Mouse (Mus musculus): Measurements from ENCODE around the gene Anapc7.
"Not testable (repeated sequence)": the region's sequence is repeated elsewhere in the genome, so short reads cannot be mapped to it uniquely, and the experiment has no call there.

Gene Anapc7

GRCm38 (mm10) chr5:122451324-122451723, 29.8 kb downstream of the Anapc7 start:
- DNase-seq (ENCODE audit: low spot score in 2 of 2): no peak

- no peak for DNase-seq (ENCODE audit: low spot score in 2 of 2)
These were observed 30.7 kb downstream of the Anapc7 start for GRCm38 (mm10) chr5:122452194-122452593.

DNA sequence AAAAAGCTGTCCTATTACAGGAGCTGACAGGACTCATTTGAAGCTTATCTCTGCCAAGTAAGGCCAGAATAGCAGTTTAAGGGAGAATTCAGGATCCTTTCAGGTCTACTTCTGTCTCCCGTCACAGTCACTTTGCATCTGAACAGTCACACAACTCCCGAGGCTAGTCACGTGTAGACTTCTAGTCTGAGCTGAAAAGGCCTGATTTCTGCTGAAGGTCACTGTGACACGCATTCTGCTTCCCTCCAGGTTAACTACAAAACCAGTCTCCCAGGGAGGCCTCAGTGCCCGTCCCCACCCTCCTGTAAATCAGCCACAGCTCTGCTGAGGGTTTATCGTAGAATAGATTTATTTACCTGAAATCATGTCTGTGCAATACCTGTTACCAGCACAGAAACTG, 31.7 kb downstream of the Anapc7 start:
- DNase-seq (ENCODE audit: low spot score in 2 of 2): no peak

DNA sequence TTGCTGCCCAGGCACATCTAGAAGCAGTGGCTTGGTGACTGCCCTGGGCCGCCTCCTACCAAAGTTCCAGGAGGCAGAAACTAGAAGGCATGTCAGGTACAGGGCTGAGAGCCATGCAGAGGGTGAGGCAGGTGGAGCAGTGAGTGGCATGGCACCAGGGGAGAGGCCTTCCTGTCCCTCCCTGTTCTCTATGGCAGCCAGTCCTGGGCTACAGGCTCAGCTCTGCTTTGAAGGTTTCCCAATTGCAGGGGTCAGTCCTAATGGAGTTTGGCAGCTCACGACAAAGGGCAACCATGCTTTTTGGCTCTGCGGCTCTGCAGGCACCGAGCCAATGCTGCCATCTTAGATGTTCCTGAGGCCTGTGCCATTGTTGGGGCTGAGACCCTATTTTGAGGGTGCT, 32.9 kb downstream of the Anapc7 start:
- no peak for DNase-seq (ENCODE audit: low spot score in 2 of 2)

- DNase-seq (ENCODE audit: low spot score in 2 of 2): no peak
These were observed 33.4 kb downstream of the Anapc7 start for GRCm38 (mm10) chr5:122454883-122455282.

- DNase-seq (ENCODE audit: low spot score in 2 of 2): no peak
These were observed 34.1 kb downstream of the Anapc7 start for GRCm38 (mm10) chr5:122455584-122455983.

DNA sequence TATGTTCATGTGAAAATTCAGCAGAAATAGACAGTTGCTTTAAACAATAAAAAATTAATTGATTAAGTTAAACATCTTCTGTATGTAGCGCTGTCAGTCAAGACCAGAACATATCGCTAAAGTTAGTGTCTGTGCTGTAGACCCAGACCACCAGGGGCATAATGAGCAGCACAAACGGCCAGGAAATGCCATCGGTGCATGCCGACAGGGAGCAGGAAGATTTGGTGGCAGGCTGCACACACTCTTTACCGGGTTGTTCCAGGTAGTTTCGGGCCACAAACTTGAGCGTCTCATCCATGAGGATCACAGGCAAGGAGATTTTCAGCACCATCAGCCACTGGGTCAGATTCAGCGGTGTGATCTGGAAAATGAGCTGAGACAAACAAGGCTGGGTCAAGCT, 35.6 kb downstream of the Anapc7 start:
- not testable (repeated sequence) for DNase-seq (ENCODE audit: low spot score in 2 of 2)

DNA sequence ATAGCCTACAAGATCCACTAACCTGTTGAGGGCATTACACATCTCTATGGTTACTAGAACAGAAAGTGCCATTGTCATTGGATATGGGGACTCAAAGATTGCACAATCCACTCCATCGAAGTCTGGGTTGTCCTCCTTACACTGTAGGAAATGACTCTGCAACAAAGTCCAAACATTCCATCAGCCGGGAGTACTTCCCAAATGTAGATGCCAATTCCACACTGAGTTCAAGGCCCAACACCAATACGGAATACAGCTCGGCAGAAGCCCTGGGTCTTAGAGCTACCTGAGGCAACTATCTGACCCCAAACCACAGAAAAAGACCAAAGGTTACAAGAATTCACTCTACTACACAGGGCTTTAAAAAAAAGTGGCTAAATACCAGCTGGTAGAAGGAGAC, 36.6 kb downstream of the Anapc7 start:
- DNase-seq (ENCODE audit: low spot score in 2 of 2): no peak

DNA sequence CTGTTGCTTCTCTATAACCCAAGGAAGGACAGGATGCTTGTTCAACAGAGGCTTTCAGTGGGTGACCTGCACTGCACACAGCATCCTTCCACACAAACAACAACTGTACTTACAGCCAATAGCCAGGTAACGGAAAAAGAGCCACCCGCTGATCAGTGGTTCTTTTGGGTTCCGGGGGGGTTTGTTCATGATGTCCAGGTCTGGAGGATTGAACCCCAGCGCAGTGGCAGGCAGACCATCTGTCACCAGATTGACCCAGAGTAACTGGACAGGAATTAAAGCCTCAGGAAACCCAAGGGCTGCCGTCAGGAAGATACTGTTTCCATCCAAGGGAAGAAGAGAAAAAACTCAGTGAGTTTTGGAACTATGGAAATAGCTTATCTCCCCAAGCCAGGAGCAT, 37.8 kb downstream of the Anapc7 start:
- DNase-seq (ENCODE audit: low spot score in 2 of 2): no peak

DNA sequence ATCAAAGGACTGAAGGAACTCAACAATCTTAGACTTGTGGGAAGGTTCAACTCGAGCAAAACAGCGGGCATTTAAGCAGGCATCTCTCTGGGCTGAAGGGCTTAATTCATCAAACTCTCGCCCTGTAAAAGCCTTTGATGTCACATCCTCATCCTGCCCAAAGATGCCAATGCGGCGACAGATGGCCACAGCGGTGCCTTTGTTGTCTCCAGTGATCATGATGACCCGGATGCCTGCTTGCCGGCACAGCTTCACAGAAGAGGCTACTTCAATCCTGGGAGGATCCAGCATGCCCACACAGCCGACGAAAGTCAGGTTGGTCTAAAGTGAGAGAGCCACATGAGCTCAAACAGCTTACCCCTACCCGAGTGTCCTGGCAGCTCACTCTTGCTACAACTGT, 39.2 kb downstream of the Anapc7 start:
- no peak for DNase-seq (ENCODE audit: low spot score in 2 of 2)

GRCm38 (mm10) chr5:122461431-122461830, 39.9 kb downstream of the Anapc7 start:
- DNase-seq (ENCODE audit: low spot score in 2 of 2): no peak

DNA sequence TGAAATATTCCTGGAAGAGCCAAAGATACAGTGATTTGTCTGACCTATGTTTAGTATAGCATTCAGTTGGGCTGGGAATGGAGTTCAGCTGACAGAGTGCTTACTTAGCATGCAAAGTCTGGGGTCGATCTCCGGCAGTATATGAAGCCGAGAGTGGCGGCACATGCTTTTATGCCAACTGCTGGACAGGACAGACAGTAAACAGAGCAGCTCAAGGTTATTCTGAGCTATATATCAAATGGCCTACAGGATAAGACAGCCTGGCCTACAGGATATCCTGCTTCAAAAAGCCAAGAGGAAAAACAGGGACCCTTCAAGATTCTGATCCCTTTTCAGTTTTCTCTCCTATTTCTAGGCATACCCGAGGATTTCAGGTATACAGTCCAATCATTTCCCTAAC, 50.2 kb downstream of the Anapc7 start:
- no peak for DNase-seq (ENCODE audit: low spot score in 2 of 2)

DNA sequence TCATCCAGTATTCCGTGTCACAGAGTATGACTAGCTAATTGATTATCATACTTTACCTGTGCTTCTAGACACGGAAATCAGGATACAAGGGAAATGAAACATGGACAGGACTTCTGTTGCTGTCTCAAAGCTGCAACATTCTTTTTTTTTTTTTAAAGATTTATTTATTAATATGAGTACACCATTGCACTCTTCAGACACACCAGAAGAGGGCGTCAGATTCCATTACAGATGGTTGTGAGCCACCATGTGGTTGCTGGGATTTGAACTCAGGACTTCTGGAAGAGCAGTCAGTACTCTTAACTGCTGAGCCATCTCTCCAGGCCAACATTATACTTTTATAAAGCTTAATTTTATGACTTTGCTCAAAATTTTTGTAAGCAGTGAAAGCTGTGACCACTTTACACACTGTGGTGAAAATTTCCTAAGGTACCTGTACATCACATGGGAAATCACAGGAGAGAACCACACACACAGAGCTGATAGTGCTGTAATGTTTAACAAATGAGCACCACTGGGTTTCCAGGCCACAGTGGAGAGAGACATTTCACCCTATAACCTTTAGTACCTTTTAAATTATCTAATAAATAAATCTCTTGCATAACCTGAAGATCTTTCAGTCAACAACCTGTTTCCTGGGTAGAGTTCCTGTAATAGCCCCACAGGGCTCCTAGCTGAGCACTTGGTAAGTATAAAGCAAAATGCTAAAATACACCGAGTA, 53.3 kb downstream of the Anapc7 start:
- no peak for DNase-seq (ENCODE audit: low spot score in 2 of 2)

- DNase-seq (ENCODE audit: low spot score in 2 of 2): no peak
These were observed 54.6 kb downstream of the Anapc7 start for GRCm38 (mm10) chr5:122476078-122476477.

- DNase-seq (ENCODE audit: low spot score in 2 of 2): no peak
These were observed 56.0 kb downstream of the Anapc7 start for GRCm38 (mm10) chr5:122477492-122477891.

DNA sequence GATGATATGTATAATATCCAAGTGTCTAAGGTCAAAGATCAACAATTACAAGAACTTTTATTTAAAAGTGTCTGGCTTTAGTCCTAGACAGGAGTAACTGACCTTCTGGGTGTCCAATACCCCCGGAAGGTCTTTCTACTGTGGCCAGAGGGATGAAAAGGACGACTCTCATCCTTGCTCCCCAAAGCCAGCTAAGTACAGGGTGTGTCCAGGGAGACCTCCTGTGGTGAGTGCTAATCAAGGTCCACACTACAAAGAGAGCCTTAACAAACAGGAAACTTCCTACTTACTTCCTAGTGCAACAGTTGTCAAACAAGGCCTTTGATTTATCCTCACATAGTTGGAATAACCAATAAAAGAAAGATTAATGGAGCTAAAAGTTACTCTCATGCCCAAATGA, 57.6 kb downstream of the Anapc7 start:
- no peak for DNase-seq (ENCODE audit: low spot score in 2 of 2)

DNA sequence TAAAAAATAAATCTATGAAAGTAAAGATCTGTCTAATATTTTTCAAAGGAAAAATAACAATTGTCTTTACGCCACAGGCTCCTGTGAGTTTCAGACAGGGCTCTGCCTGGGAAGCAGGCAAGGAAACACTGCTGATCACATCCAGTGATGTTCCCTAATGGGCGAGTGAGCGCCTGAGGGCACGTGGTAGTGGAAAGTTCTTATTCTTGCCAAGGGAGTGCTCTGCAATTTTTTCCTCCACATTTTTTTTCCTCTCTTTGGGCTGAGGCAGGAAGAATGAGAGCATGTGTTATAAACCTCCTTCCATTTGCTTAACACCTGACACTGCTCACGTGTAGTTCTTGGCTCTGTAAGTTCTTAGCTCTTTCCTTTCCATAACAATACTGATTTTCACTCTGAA, 60.4 kb downstream of the Anapc7 start:
- no peak for DNase-seq (ENCODE audit: low spot score in 2 of 2)

- DNase-seq (ENCODE audit: low spot score in 2 of 2): no peak
These were observed 61.4 kb downstream of the Anapc7 start for GRCm38 (mm10) chr5:122482733-122483391.

- not testable (repeated sequence) for DNase-seq (ENCODE audit: low spot score in 2 of 2)
These were observed 64.8 kb downstream of the Anapc7 start for GRCm38 (mm10) chr5:122486243-122486642.

DNA sequence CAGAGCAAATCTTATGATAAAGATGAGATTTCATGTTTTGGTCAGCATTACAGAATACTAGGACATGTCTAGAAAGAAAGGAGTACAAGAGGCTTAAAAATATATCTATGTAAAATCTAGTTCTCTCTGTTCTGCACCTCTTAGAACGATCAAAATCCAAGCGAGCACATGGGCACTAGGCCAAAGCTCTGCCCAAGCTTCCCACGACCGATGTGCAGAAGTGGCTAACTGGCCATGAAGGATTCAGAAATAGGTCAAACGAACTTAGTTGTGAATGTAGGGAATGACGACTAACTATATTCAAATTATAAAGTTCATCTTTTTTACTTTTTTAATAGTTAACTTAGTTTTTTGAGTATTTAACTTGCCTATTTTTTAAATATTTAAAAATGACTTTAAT, 66.3 kb downstream of the Anapc7 start:
- no peak for DNase-seq (ENCODE audit: low spot score in 2 of 2)

DNA sequence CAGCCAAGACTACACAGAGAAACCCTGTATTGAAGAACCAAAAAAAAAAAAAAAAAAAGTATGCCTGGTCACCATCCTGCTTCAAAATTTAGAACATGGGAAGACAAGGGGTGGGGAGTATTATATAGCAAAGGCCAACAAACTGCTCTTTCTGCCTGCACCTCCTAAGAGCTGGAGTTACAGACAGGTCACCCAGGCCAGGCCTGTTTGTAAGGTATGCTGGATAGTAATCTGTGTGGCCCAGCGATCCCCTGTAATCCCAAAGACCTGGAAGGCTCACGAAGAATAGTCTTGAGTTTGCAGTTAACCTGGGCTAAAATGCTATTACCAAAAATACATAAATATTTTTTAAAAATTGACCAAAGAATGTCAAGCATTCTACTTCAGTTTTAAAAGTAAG, 68.7 kb downstream of the Anapc7 start:
- no peak for DNase-seq (ENCODE audit: low spot score in 2 of 2)

DNA sequence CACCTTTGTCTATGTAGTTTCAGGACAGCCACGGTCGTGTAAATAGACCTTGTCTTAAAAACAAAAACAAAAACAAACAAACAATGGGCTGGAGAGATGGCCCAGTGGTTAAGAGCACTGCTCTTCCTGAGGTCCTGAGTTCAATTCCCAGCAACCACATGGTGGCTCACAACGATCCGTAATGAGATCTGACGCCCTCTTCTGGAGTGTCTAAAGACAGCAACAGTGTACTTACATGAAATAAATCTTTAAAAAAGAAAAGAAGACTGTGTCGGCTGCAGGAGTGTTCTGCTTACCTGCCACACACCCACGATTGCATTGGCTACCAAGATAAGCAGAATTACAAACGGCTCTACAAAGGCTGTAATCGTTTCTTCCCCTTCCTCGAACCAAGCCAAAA, 69.9 kb downstream of the Anapc7 start:
- DNase-seq (ENCODE audit: low spot score in 2 of 2): no peak

DNA sequence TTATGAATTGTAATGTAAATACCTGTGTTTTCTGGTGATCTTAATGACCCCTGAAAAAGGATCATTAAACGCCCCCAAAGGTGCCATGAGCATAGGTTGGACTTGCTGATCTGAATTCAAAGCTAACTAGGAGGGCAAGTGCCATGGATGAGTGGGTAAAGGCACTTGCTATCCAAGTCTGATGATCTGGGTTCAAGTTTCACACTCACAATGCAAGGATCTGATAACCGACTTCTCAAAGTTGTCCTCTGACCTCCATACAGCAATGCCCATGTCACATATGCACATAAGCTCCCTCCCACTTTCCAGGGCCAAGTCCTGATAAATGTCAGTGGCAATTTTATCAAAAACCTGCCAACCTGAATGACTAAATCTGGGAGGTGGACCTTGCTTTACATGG, 71.5 kb downstream of the Anapc7 start:
- DNase-seq (ENCODE audit: low spot score in 2 of 2): no peak

DNA sequence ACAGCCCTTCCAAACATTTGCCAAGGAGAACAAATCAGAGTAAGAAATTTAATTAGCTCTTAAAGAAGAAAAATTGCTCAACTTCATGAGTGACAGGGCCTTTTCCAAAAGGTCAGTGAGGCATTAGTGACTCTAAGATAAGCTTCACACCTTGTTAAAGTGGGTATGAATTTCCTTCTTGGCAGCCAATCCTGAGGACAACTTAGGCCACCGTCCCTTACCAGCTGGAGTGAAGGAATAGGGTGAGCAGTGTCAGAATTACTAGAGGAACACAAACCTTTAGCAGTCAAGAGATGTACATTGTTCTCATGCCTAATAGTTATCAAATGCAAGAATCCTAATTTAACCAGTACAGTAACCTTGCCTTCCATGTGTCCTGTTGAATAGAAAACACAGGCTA, 73.0 kb downstream of the Anapc7 start:
- DNase-seq (ENCODE audit: low spot score in 2 of 2): no peak

All from spleen, postnatal 4 days (tissue).